Mouse (Mus musculus): ENCODE measurements around the gene Ttll3. TPM values are rescaled to one million over a fixed set of nuclear protein-coding genes. Genes with fewer than 3 reads are reported as not detected.

Gene Ttll3
- 0.98 and 1.3 TPM in 2 replicates for polyA plus RNA-seq (2015; fragmentation: Nextera tagmentation; extraction: Ambion mirVana)

DNA sequence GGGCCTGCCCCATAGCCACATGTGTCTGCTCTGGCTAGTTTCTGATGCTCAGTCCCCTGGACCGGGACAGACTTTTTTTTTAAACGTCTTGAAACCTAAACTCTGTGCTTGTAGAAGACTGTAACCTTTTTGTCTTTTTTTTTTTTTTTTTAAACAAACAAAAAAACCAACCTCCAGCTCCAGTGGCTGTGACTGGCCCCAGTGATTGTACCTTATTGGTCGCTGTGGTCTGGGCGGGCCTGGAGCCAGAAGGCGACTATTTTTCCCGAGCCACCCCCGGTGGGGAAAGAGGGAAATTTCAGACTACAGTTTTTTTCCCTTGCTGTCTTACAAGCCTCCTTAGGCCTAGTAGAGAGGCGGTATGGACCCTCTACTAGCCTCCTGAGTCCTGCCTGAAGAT, at the start of gene Ttll3:
Ttll3 (plus strand) TSS at position 301 of the 400 bp plus-strand sequence.
- Histone ChIP-seq H3K9ac (no peak within 1 kb of the TSS), H3K36me3 (replicated peaks) (peaks cover 75% of the 10 kb centered on the region), H3K4me1 (replicated peaks) (peaks cover 15% of the 10 kb centered on the region), H3K27me3 (peaks cover 22% of the 10 kb centered on the region), H3K27ac (replicated peaks) (no peak within 1 kb of the TSS), H3K4me3 (replicated peaks) (no peak within 1 kb of the TSS), H3K4me2 (no peak within 1 kb of the TSS), H3K9me3 (replicated peaks) (no peaks in the 10 kb centered on the region)
- ATAC-seq (ENCODE audit: insufficient read depth): no peak
- WGBS (ENCODE audit: insufficient replicate concordance): 77% methylated on average over 8 of the region's 8 CpGs

DNA sequence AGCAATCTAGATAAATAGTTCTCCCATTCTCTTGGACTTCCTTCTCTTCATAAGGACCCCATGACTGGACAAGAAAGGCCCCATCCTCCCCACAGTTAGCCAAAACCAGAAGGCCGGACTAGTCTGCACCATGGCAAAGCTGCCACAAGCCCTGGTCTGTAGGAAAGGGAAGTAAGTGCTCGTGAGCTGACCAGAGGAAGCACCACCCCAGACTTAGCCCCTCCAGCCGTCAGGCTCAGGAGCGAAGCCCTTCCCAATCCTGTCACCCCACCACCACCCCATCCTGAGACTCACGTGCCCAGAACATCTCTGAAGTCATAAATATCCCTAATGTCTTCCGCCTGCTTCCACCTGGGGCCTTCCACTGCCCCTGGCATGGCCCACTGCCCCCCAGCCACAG, 47.5 kb upstream of the Ttll3 start:
- Histone ChIP-seq H3K9ac (no peak overlapping the region), H3K4me1 (replicated peaks) (peaks cover 39% of the 10 kb centered on the region), H3K27me3 (0 out of 2 replicates have a peak, but pooled peaks cover 3% of the 10 kb centered on the region), H3K9me3 (replicated peaks) (no peaks in the 10 kb centered on the region), H3K4me3 (replicated peaks) (no peak overlapping the region), H3K36me3 (replicated peaks) (0 out of 2 replicates have a peak, but pooled peaks cover 5% of the 10 kb centered on the region), H3K27ac (replicated peaks) (no peak overlapping the region), H3K4me2 (peak overlapping the region; percentile 19; the same call in 1 of the 2 replicates)
- 39% methylated on average over 6 of the region's 6 CpGs for WGBS (ENCODE audit: insufficient replicate concordance)
- ATAC-seq (ENCODE audit: insufficient read depth): no peak

DNA sequence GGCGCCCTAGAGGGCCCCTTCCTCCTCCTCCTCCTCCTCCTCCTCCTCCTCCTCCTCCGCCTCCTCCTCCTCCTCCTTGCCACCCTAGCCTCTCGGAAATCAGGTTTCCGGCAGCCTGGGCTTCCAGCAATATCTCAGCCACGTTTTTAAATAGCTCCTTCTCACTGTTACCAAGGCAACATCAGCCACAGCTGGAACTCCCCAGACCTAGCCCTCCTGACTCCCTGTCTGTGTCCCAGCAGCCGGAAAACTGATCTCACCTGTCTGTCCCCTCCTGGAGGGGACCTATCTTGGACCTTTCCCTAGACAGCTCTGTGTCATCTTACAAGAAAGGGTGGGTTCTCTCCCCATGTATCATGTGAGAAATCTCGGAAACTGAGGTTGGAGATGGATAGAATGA, 46.8 kb upstream of the Ttll3 start:
- Histone ChIP-seq H3K27ac (replicated peaks) (no peak overlapping the region), H3K36me3 (replicated peaks) (0 out of 2 replicates have a peak, but pooled peaks cover 5% of the 10 kb centered on the region), H3K27me3 (0 out of 2 replicates have a peak, but pooled peaks cover 3% of the 10 kb centered on the region), H3K4me3 (replicated peaks) (no peak overlapping the region), H3K4me1 (replicated peaks) (peaks cover 34% of the 10 kb centered on the region), H3K9me3 (replicated peaks) (no peaks in the 10 kb centered on the region), H3K4me2 (peak overlapping the region; percentile 20; the same call in 1 of the 2 replicates), H3K9ac (no peak overlapping the region)
- no peak for ATAC-seq (ENCODE audit: insufficient read depth)
- 29% methylated on average over 4 of the region's 7 CpGs for WGBS (ENCODE audit: insufficient replicate concordance)

DNA sequence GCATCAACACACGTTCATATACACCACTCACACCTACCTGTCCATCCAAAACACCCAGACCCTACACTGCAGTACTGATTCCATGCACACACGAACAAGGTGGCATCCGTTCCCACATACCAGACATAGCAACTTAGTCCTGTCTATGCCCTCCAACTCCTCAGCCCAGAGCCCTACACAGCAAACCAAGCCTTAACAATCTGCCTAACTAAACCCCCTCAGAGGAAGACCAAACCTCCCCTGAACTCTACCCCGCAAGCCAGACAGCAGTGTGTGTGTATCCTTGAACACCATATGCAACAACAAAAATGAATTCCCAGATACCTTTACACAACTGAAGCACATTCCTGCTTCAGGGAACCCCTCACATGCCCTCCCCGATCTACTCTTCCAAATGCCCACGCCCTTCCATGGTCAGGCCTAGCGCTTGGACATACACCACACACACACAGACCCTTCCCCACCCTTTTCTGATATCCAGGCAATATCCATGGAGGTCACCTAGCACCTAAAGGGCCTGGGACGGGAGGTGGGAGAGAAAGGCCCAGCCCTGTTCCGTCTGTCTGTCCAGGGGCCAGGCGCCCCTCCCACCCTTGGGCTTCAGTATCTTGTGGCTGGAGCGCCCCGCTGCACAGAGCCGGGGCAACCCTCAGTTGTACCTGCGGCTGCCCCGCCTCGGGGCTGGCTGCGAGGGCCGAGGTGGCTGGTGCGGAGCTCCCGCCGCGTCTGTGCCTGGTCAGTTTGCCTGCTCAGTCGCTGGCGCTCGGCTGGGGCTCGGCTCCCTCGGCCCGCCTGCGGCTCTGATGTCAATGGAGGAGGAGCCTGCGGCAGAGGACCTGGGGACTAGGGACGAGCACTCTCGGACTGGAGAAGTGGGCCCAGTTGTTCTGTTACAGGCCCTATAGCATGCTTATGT, 45.6 kb upstream of the Ttll3 start, which contains the start of gene Camk1:
Camk1 (minus strand) TSS at position 808 of the 916 bp plus-strand sequence.
- 14% methylated on average over 32 of the region's 32 CpGs for WGBS (ENCODE audit: insufficient replicate concordance)

DNA sequence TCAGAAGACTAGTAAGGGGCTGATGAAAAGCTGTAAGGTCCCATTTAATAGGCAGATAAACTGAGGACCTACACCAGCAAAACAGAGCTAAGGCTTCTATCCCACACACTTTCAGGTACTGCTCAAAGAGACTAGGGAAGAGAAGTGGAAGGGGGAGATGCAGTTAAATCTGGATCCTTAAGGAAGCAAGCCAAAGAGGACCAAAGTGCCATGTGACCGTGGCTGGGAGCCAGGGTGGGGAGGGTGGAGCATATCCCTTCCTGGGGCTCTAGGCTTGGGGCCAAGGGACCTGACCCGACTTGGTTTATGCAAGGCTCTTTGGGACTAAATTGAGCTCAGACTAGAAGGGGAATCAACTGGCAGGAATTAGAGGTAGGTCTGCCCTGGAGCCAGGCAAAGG, 44.7 kb upstream of the Ttll3 start:
- Histone ChIP-seq H3K36me3 (replicated peaks) (no peaks in the 10 kb centered on the region), H3K27ac (replicated peaks) (no peak overlapping the region), H3K4me1 (replicated peaks) (peaks cover 33% of the 10 kb centered on the region), H3K9ac (no peak overlapping the region), H3K4me2 (0 out of 2 replicates have a peak overlapping the region, but pooled peaks have one; percentile 79), H3K4me3 (replicated peaks) (no peak overlapping the region), H3K9me3 (replicated peaks) (no peaks in the 10 kb centered on the region), H3K27me3 (0 out of 2 replicates have a peak, but pooled peaks cover 3% of the 10 kb centered on the region)
- ATAC-seq (ENCODE audit: insufficient read depth): no peak
- 50% methylated on average over 2 of the region's 2 CpGs for WGBS (ENCODE audit: insufficient replicate concordance)

More for the DNA sequence above, 45.6 kb upstream of the Ttll3 start, which contains the start of gene Camk1:
- Histone ChIP-seq H3K27me3 (0 out of 2 replicates have a peak, but pooled peaks cover 3% of the 10 kb centered on the region), H3K9me3 (replicated peaks) (no peaks in the 10 kb centered on the region), H3K27ac (replicated peaks) (no peak within 1 kb of the TSS), H3K9ac (peak within 1 kb of the TSS; percentile 66), H3K4me3 (replicated peaks) (peak within 1 kb of the TSS; percentile 59), H3K36me3 (replicated peaks) (no peaks in the 10 kb centered on the region), H3K4me1 (replicated peaks) (peaks cover 33% of the 10 kb centered on the region), H3K4me2 (peak within 1 kb of the TSS; percentile 79)
- peak; percentile 67 for ATAC-seq (ENCODE audit: insufficient read depth)

DNA sequence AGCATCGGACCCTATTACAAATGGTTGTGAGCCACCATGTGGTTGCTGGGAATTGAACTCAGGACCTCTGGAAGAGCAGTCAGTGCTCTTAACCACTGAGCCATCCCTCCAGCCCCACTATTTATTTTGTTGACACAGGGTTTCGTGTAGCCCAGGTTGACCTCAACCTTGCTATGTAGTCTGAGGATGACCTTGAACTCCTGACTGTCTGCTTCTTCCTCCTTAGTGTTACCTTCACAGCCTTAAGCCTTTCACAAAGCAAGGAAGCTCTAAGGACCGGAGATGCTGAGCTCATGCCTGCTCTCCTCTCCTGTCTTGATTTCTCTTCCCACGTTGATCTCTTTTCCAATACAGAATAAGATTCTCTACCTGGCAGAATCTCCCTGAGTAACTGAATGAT, 42.2 kb upstream of the Ttll3 start:
- Histone ChIP-seq H3K9me3 (replicated peaks) (no peaks in the 10 kb centered on the region), H3K4me1 (replicated peaks) (peaks cover 25% of the 10 kb centered on the region), H3K4me2 (no peak overlapping the region), H3K36me3 (replicated peaks) (no peaks in the 10 kb centered on the region), H3K4me3 (replicated peaks) (no peak overlapping the region), H3K9ac (no peak overlapping the region), H3K27ac (replicated peaks) (no peak overlapping the region), H3K27me3 (0 out of 2 replicates have a peak, but pooled peaks cover 3% of the 10 kb centered on the region)
- no peak for ATAC-seq (ENCODE audit: insufficient read depth)
- 58% methylated on average over 4 of the region's 4 CpGs for WGBS (ENCODE audit: insufficient replicate concordance)

DNA sequence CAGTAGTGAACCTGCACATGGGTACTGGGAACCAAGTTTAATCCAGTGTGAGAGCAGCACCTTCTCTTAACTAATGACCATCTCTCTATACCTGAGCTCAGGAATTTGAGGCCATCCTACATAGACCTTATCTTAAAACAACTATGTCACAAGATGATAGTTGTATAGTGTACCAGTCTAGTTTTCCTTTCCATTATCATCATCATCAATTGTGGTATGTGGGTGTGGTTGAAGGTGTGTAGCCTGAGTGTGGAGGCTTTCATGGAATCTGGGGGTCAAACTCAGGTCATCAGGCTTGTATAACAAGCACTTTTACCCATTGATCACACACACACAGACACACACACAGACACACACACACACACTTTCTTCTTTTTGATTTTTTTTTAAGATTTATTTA, 38.5 kb upstream of the Ttll3 start:
- no peak overlapping the region for H3K4me2 ChIP-seq
- no peaks in the 10 kb centered on the region for H3K4me1 ChIP-seq (replicated peaks)
- H3K9me3 ChIP-seq (replicated peaks): no peaks in the 10 kb centered on the region
- no peak overlapping the region for H3K27ac ChIP-seq (replicated peaks)
- no peaks in the 10 kb centered on the region for H3K36me3 ChIP-seq (replicated peaks)
- no peak overlapping the region for H3K9ac ChIP-seq
- H3K27me3 ChIP-seq: no peaks in the 10 kb centered on the region
- no peak overlapping the region for H3K4me3 ChIP-seq (replicated peaks)
- ATAC-seq (ENCODE audit: insufficient read depth): no peak

DNA sequence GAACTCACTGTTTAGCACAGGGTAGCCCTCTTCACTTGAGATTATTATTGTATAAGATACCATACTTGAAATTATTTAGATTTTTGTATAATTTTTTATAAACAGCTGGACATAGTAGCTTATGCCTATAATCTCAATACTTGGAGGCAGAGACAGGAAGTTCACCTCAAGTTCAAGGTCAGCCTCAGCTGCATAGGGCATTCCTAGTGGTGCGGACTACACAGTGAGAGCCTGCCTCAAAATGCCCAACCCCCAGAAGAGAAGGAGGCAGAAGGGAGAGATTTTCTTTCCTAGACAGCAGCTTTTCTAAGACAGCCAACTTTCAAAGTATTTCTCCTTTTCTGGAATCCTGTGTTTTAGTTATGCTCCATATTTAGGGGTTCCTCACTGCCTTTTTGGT, 37.9 kb upstream of the Ttll3 start:
- H3K36me3 ChIP-seq (replicated peaks): no peaks in the 10 kb centered on the region
- H3K27me3 ChIP-seq: no peaks in the 10 kb centered on the region
- no peak for ATAC-seq (ENCODE audit: insufficient read depth)
- 64% methylated on average over 1 of the region's 1 CpGs for WGBS (ENCODE audit: insufficient replicate concordance)
- H3K4me3 ChIP-seq (replicated peaks): no peak overlapping the region
- H3K9ac ChIP-seq: no peak overlapping the region
- H3K4me1 ChIP-seq (replicated peaks): no peaks in the 10 kb centered on the region
- H3K9me3 ChIP-seq (replicated peaks): no peaks in the 10 kb centered on the region
- peak overlapping the region; percentile 3; the same call in 1 of the 2 replicates for H3K4me2 ChIP-seq
- H3K27ac ChIP-seq (replicated peaks): peak overlapping the region; percentile 25; the same call in 1 of the 2 replicates

DNA sequence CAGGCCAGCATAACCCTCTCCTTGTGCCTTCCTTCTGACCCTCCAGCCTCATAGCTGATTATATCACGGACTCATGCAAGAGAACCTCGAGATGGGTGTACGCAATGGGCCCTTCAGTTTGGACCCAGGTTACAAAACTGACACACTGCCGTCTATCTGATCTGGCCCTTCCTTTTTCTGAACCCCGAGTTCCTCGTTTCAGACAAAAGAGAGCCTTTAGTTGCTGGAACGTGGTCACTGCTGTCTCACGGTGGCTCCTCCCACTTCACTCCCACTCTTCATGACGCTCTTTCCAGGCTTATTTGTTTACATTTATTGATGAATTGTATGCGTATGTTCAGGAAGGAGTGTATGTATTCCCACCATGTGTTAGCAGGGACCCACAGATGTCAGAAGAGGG, 37.4 kb upstream of the Ttll3 start:
- no peak overlapping the region for H3K9ac ChIP-seq
- H3K9me3 ChIP-seq (replicated peaks): no peaks in the 10 kb centered on the region
- H3K27ac ChIP-seq (replicated peaks): peak overlapping the region; percentile 25; the same call in 1 of the 2 replicates
- no peaks in the 10 kb centered on the region for H3K27me3 ChIP-seq
- no peak overlapping the region for H3K4me3 ChIP-seq (replicated peaks)
- H3K36me3 ChIP-seq (replicated peaks): no peaks in the 10 kb centered on the region
- 21% methylated on average over 10 of the region's 10 CpGs for WGBS (ENCODE audit: insufficient replicate concordance)
- no peaks in the 10 kb centered on the region for H3K4me1 ChIP-seq (replicated peaks)
- ATAC-seq (ENCODE audit: insufficient read depth): no peak
- peak overlapping the region; percentile 3; the same call in 1 of the 2 replicates for H3K4me2 ChIP-seq

DNA sequence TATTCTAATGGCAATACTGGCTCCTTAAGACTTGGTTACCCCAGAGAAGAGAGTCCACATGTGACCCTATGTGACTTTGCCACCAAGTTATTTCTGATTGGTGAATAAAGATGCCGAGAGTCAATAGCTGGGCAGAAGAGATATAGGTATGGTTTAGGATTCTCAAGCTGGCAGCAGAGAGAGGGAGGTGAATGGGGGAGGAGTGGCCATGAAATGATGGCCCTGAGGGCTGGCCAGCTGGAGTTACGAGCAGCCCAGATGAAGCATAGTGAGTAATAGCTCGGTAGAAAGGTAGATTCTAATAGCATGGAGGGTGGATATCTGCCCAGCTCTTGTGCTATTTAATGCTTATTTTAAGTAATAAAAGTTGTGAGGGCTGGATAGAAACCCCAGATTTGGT, 36.2 kb upstream of the Ttll3 start:
- Histone ChIP-seq H3K4me2 (no peak overlapping the region), H3K36me3 (replicated peaks) (no peaks in the 10 kb centered on the region), H3K4me1 (replicated peaks) (no peaks in the 10 kb centered on the region), H3K27ac (replicated peaks) (no peak overlapping the region), H3K9ac (no peak overlapping the region), H3K27me3 (no peaks in the 10 kb centered on the region), H3K9me3 (replicated peaks) (no peaks in the 10 kb centered on the region), H3K4me3 (replicated peaks) (no peak overlapping the region)
- no peak for ATAC-seq (ENCODE audit: insufficient read depth)
- WGBS (ENCODE audit: insufficient replicate concordance): 54% methylated on average over 3 of the region's 3 CpGs

DNA sequence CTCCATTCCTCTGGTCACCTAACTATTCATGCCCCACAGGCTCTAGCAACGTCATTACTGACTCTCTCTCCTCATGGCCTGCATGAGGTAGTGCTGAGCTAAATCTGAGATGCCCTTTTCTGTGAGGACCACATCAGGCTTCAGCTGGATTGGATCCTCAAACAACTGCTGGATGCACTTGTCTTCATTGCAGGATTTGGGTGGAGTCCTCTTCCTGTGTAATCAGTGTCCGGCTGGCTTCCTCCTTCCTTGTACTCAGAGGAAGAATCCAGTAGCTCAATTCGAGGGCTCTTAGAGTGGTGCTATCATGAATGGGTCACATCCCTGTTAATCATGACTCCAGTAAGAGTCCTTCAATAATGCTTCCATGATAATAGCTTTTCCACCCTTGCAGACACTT, 35.4 kb upstream of the Ttll3 start:
- ATAC-seq (ENCODE audit: insufficient read depth): no peak
- Histone ChIP-seq H3K4me1 (replicated peaks) (no peaks in the 10 kb centered on the region), H3K36me3 (replicated peaks) (no peaks in the 10 kb centered on the region), H3K27ac (replicated peaks) (no peak overlapping the region), H3K27me3 (no peaks in the 10 kb centered on the region), H3K9ac (no peak overlapping the region), H3K4me3 (replicated peaks) (no peak overlapping the region), H3K4me2 (no peak overlapping the region), H3K9me3 (replicated peaks) (no peaks in the 10 kb centered on the region)
- 39% methylated on average over 3 of the region's 3 CpGs for WGBS (ENCODE audit: insufficient replicate concordance)

Measured in liver, embryonic 15.5 days (tissue).